Mouse (Mus musculus) bone marrow macrophage, adult 2 months (primary cell): ENCODE measurements around the gene Lin37. TPM values are rescaled to one million over a fixed set of nuclear protein-coding genes. Genes with fewer than 3 reads are reported as not detected.
A peak's percentile ranks its signal among the peaks of the same experiment; 100 is the strongest.

ENCODE experiments used
- H3K27ac ChIP-seq: 2 replicates; pipeline ENCODE4 v1.5.1; 2012; ENCODE audit warnings: low read depth, low read length; ENCODE audit not compliant: insufficient read depth
- H3K4me1 ChIP-seq: 2 replicates; pipeline ENCODE4 v1.6.1; 2012; ENCODE audit warnings: low read length; ENCODE audit not compliant: control insufficient read depth, insufficient read depth
- H3K4me3 ChIP-seq: 2 replicates; pipeline ENCODE4 v1.5.1; 2012; ENCODE audit warnings: mild to moderate bottlenecking, low read length, moderate library complexity; ENCODE audit not compliant: insufficient read depth
- CTCF ChIP-seq: IDR thresholded peaks from 2 replicates; pipeline ENCODE4 v1.5.1; 2012; ENCODE audit warnings: low read depth, mild to moderate bottlenecking, low read length, moderate library complexity
- POLR2A ChIP-seq: IDR thresholded peaks from 2 replicates; pipeline ENCODE4 v1.6.1; 2012; ENCODE audit warnings: mild to moderate bottlenecking, low read depth, low read length, borderline replicate concordance
- polyA plus RNA-seq: library from polyadenylated mRNA; stranded (reverse); fragments of >200 nt; gene quantifications from 2 replicates; pipeline ENCODE4 v1.2.4, GENCODE M21; 2012; ENCODE audit not compliant: missing spikeins, insufficient read depth, insufficient read length

Gene Lin37
- polyA plus RNA-seq, 1 experiment = 44.3 TPM

- no peak for TF ChIP-seq CTCF
- TF ChIP-seq POLR2A = no peak
- H3K27ac ChIP-seq = no peak overlapping the region
- peaks cover 11% of the 10 kb centered on the region for H3K4me1 ChIP-seq
- no peak overlapping the region for H3K4me3 ChIP-seq
Observed at GRCm38 (mm10) chr7:30553810-30554584, 5.6 kb downstream of the Lin37 start.

DNA sequence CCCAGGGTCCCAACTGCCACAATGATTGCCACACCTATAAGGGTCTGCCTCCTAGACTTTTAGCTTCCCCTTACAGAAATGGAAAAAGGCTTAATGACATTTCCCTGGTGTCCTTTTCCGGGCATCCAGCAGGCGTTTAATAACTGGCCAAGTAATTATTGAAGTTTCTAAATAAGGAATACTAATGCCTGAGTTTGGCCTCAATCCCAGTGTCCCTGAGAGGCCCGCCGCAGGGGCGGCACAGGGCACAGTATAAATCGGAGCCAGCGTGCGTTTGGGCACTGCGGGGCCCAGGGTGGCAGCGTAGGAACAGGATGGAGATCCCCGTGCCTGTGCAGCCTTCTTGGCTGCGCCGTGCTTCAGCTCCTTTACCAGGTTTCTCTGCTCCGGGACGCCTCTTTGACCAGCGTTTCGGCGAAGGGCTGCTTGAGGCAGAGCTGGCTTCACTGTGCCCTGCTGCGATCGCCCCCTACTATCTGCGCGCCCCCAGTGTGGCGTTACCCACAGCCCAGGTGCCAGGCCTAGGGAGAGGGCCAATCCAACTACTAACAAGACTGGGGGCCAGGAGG, 6.5 kb downstream of the Lin37 start:
- peaks cover 6% of the 10 kb centered on the region for H3K4me1 ChIP-seq
- TF ChIP-seq POLR2A (no peak), CTCF (no peak)
- peak overlapping the region; percentile 89 for H3K4me3 ChIP-seq
- peak overlapping the region; percentile 37 for H3K27ac ChIP-seq

DNA sequence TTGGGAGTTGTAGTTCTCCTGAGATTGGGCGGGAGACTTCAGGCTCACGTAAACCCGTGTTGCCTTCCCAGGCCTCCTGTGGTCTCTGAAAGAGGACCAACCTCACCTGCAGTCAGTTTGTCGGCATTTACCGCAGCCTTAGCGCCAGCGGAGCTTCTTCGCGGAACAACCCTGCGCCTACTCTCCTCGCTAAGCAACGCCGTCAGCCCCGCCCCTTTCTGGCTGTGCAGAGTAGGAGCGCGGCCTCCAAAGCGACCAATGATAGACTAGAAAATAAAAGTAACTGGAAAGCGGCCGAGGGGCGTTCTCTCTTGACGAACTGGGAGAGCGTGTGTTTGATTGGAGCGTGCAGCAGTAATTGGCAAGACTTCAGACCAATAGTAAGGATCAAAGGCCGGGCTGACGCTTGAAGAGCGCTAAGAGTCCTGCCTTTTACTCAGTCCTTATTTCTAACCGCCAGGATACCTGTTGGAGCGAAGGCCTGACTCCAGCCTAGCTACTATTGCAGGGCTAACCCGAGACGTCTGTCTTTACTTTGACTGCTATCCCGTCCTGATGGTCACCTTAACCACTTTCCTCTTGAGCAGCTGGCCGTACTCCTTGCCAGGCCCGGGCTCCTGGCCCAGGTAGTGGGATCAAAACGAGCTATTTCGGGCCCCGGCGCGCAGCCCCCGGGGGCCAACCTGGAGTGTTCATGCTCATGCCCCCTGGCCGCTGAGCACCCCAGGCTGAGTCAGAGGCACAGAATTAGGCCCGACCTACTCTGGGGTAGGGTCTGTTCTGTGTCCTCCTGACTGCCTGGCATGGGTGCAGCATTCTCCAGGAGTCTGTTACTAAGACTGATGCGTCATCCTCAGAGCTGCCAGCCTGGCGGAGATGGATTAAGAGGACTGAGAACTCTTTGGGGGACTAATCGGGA, 7.3 kb downstream of the Lin37 start, which contains the start of the genes Hspb6 and Proser3:
Gene Hspb6 (plus strand): TSS at position 77 of the 919 bp plus-strand sequence.
Gene Proser3 (minus strand): TSS at position 198 of the 919 bp plus-strand sequence.
- H3K4me3 ChIP-seq = peak within 1 kb of the TSS; percentile 89
- TF ChIP-seq POLR2A = no peak
- TF ChIP-seq CTCF = no peak
- H3K4me1 ChIP-seq = peaks cover 5% of the 10 kb centered on the region
- peak within 1 kb of the TSS; percentile 83 for H3K27ac ChIP-seq

DNA sequence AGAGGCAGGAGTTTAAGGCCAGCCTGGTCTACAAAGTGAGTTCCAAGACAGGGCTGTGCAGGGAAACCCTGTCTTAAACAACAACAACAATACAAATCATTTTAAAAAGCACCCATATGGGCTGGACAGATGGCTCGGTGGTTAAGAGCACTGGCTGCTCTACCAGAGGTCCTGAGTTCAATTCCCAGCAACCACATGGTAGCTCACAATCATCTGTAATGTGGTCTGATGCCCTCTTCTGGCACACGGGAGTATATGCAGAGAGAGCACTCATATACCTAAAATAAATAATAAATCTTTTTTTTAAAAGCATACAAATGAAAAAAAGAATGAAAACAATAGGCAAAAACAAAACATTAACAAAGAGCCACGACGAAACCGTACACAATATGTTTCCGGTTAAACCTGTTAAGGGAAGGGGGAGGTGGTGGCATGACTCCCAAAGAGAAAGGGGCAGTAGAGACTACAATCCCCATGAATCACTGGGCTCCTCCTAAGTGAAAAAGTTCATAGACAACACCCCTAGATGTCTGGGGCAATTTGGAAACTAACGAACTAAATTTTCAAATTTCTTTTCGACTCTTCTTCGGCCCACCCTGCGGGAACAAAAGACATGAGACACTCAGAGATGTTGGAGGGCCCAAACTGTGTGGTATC, 8.1 kb downstream of the Lin37 start:
- TF ChIP-seq CTCF (0 out of 2 replicates have a peak, but pooled peaks have one; percentile 10), POLR2A (no peak)
- Histone ChIP-seq H3K27ac (peak overlapping the region; percentile 83), H3K4me1 (peaks cover 5% of the 10 kb centered on the region), H3K4me3 (peak overlapping the region; percentile 89)

DNA sequence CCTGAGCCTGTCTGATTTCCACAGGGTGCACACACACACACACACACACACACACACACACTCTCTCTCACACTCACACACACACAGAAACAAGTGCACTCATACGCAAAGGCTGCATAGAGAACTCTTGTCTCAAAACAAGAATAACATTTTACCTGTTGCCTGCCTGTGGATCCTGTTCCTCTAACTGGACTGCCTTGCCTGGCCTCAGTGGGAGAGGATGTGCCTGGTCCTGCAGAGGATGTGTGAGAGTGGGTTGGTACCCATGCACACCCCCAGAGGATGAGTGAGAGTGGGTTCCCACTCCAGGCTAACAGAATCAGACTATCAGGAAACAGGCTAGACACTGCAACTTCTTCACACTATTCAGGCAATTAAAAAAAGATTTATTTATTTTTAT, 9.0 kb downstream of the Lin37 start:
- no peak for TF ChIP-seq POLR2A
- no peak for TF ChIP-seq CTCF
- Histone ChIP-seq H3K4me1 (peaks cover 5% of the 10 kb centered on the region), H3K4me3 (no peak overlapping the region), H3K27ac (no peak overlapping the region)

DNA sequence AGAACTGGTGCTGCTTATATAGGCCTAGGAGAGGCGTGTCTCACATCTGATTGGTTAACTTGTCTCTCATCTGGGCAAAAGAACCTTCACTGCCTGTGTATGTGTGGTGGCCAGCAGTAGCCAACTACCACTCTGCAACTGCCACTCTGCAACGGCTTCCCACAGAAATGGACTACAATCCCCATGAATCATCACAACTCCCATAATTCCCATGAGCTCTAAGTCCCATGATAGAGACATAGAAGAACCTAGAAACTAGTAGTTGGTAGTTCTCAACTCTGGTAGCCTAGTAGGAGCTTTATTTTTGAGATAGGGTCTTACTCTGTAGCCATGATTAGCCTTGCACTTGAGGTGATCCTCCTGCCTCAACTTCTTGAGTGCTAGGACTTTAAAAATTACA, 9.8 kb downstream of the Lin37 start:
- H3K27ac ChIP-seq = no peak overlapping the region
- TF ChIP-seq POLR2A (no peak), CTCF (no peak)
- H3K4me1 ChIP-seq = peaks cover 5% of the 10 kb centered on the region
- H3K4me3 ChIP-seq = no peak overlapping the region

DNA sequence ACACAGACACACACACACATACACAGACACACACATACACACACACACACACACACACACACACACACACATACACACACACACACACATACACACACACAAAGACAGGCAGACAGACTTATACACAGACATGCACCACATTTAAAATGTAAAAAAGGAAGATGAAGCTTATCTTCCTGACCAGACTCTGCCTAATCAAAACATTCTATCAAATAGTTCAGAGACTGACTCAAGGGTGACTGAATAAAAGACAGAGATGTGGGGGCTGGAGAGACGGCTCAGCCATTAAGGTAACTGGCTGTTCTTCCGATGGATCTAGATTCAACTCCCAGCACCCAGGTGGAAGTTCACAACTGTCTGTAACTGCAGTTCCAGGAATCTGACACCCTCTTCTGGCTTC, 15.3 kb downstream of the Lin37 start:
- Histone ChIP-seq H3K27ac (no peak overlapping the region), H3K4me3 (no peak overlapping the region), H3K4me1 (no peaks in the 10 kb centered on the region)
- no peak for TF ChIP-seq CTCF
- TF ChIP-seq POLR2A = no peak

DNA sequence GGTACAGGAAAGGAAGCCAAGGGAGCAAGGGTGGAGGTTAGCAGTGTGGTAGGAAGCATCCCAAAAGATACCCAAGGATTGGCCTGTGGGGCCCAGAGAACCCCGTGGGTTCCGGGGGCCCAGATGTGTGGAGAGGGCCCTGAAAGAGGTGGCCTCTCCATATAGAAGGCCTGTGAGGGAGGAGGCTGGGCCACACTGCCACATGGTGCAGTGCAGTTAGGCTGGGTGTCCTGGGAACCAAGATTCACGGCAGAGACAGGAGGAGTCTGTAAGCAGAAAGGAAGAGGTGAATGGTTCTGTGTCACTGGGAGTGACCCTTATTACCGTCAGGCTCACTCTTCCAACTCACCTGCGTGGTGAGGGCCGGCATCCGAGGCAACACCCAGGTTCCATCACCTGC, 19.1 kb downstream of the Lin37 start:
- H3K4me1 ChIP-seq = peaks cover 2% of the 10 kb centered on the region; the same call in 1 of the 2 replicates

More for the DNA sequence above, 19.1 kb downstream of the Lin37 start:
- Histone ChIP-seq H3K4me3 (no peak overlapping the region), H3K27ac (no peak overlapping the region)
- TF ChIP-seq POLR2A = no peak
- no peak for TF ChIP-seq CTCF
